In genomic region chr14:89142994-89143686, GRCm38 (mm10) we compare ENCODE assay signal across 17 mouse cellular contexts.
DNase-seq lines count a peak whose midpoint lies in the region; ATAC-seq lines count a peak whose summit lies in the region.
"Had no signal": no experiment of that assay in that cellular context is flagged by ENCODE, and none has a peak within 500 bp of the region (broad histone marks: within the 10 kb centered on the region; RNA-seq: fewer than 3 reads in every experiment).

No protein-coding gene starts in this region.

- ATAC-seq in midbrain, embryonic 12.5 days (ENCODE audit: low FRiP score, low read depth), result peak; percentile 94
- ATAC-seq in midbrain, embryonic 15.5 days (replicated peaks), result no peak
- peak; percentile 97 for ATAC-seq in forebrain, embryonic 13.5 days
- no peak for ATAC-seq in inflammation-experienced regulatory T-cells, adult 6 months

- H3K9ac ChIP-seq in midbrain, embryonic 12.5 days (replicated peaks), result no peak overlapping the region
- H3K9ac ChIP-seq in midbrain, embryonic 15.5 days, result no peak overlapping the region
- H3K9ac ChIP-seq in forebrain, embryonic 13.5 days, result no peak overlapping the region
- H3K9ac ChIP-seq: hindbrain, embryonic 15.5 days; limb, embryonic 12.5 days; liver, embryonic 13.5 days; lung, embryonic 15.5 days; stomach, embryonic 15.5 days had no signal

- H3K4me3 ChIP-seq in midbrain, embryonic 12.5 days, result no peak overlapping the region
- no peak overlapping the region for H3K4me3 ChIP-seq in midbrain, embryonic 15.5 days
- H3K4me3 ChIP-seq in forebrain, embryonic 13.5 days, result no peak overlapping the region
- H3K4me3 ChIP-seq: hindbrain, embryonic 15.5 days; limb, embryonic 12.5 days; liver, embryonic 13.5 days; lung, embryonic 15.5 days; stomach, embryonic 15.5 days had no signal

- H3K27ac ChIP-seq in midbrain, embryonic 12.5 days (replicated peaks), result no peak overlapping the region
- no peak overlapping the region for H3K27ac ChIP-seq in midbrain, embryonic 15.5 days
- H3K27ac ChIP-seq in forebrain, embryonic 13.5 days, result no peak overlapping the region
- H3K27ac ChIP-seq: hindbrain, embryonic 15.5 days; limb, embryonic 12.5 days; liver, embryonic 13.5 days; lung, embryonic 15.5 days; stomach, embryonic 15.5 days had no signal

- no peak overlapping the region for H3K4me2 ChIP-seq in midbrain, embryonic 12.5 days (replicated peaks)
- no peak overlapping the region for H3K4me2 ChIP-seq in midbrain, embryonic 15.5 days
- no peak overlapping the region for H3K4me2 ChIP-seq in forebrain, embryonic 13.5 days
- H3K4me2 ChIP-seq: hindbrain, embryonic 15.5 days; limb, embryonic 12.5 days; liver, embryonic 13.5 days; lung, embryonic 15.5 days; stomach, embryonic 15.5 days had no signal

- H3K27me3 ChIP-seq in midbrain, embryonic 12.5 days, result no peaks in the 10 kb centered on the region
- no peaks in the 10 kb centered on the region for H3K27me3 ChIP-seq in midbrain, embryonic 15.5 days (replicated peaks)
- no peaks in the 10 kb centered on the region for H3K27me3 ChIP-seq in forebrain, embryonic 13.5 days
- H3K27me3 ChIP-seq: hindbrain, embryonic 15.5 days; limb, embryonic 12.5 days; liver, embryonic 13.5 days; lung, embryonic 15.5 days; stomach, embryonic 15.5 days had no signal

- DNase-seq in embryo, embryonic 10.5 days (ENCODE audit: low spot score), result peak; percentile 6
- peak; percentile 9 for DNase-seq in retina, postnatal 7 days (ENCODE audit: low read depth, low spot score)
- DNase-seq in gastrocnemius, postnatal 4 days (ENCODE audit: low spot score in 2 of 2), result no peak
- DNase-seq: cerebellum, adult 11-12 months; cerebellum, postnatal 36 days; gastrocnemius, postnatal 14 days; kidney, adult 11 months; kidney, postnatal 10 days; liver, embryonic 13.5 days had no signal

- H3K9me3 ChIP-seq in midbrain, embryonic 12.5 days, result no peaks in the 10 kb centered on the region
- no peaks in the 10 kb centered on the region for H3K9me3 ChIP-seq in midbrain, embryonic 15.5 days
- no peaks in the 10 kb centered on the region for H3K9me3 ChIP-seq in forebrain, embryonic 13.5 days (replicated peaks)
- H3K9me3 ChIP-seq: hindbrain, embryonic 15.5 days; limb, embryonic 12.5 days; liver, embryonic 13.5 days; lung, embryonic 15.5 days; stomach, embryonic 15.5 days had no signal

- H3K36me3 ChIP-seq in midbrain, embryonic 12.5 days, result no peaks in the 10 kb centered on the region
- H3K36me3 ChIP-seq in midbrain, embryonic 15.5 days (replicated peaks), result no peaks in the 10 kb centered on the region
- H3K36me3 ChIP-seq in forebrain, embryonic 13.5 days (ENCODE audit: poor library complexity, severe bottlenecking), result no peaks in the 10 kb centered on the region
- H3K36me3 ChIP-seq: hindbrain, embryonic 15.5 days; limb, embryonic 12.5 days; liver, embryonic 13.5 days; lung, embryonic 15.5 days; stomach, embryonic 15.5 days had no signal

- WGBS in midbrain, embryonic 12.5 days, result 52% methylated on average over 3 of the region's 3 CpGs
- 47% methylated on average over 3 of the region's 3 CpGs for WGBS in midbrain, embryonic 15.5 days
- 20% methylated on average over 3 of the region's 3 CpGs for WGBS in forebrain, embryonic 13.5 days

- no peaks in the 10 kb centered on the region for H3K4me1 ChIP-seq in midbrain, embryonic 12.5 days
- no peaks in the 10 kb centered on the region for H3K4me1 ChIP-seq in midbrain, embryonic 15.5 days
- no peaks in the 10 kb centered on the region for H3K4me1 ChIP-seq in forebrain, embryonic 13.5 days
- H3K4me1 ChIP-seq: hindbrain, embryonic 15.5 days; limb, embryonic 12.5 days; liver, embryonic 13.5 days; lung, embryonic 15.5 days; stomach, embryonic 15.5 days had no signal

Comparison
In these comparisons a context has a peak if more than half of its experiments do, and no peak if none do; other contexts are left out.
1. ATAC-seq: peak in midbrain, embryonic 12.5 days (single experiment) and forebrain, embryonic 13.5 days (single experiment); none in midbrain, embryonic 15.5 days (single experiment) and inflammation-experienced regulatory T-cells, adult 6 months (single experiment).
2. DNase-seq: peak in embryo, embryonic 10.5 days (single experiment) and retina, postnatal 7 days (single experiment); none in gastrocnemius, postnatal 4 days (0 of 2).